Mouse (Mus musculus) lung, adult 2 months (tissue): ENCODE results near the gene Grik4. TPM values are rescaled to one million over a fixed set of nuclear protein-coding genes. Genes with fewer than 3 reads are reported as not detected.

Experiments used
- DNase-seq: peaks from one replicate; pipeline ENCODE4 v3.0.0; 2022
- H3K4me1 ChIP-seq: fragments of 200-500 bp; 2 replicates; pipeline ENCODE4 v1.6.1; 2011; ENCODE audit warnings: low read length; ENCODE audit not compliant: control insufficient read depth, insufficient read depth
- H3K4me3 ChIP-seq: fragments of 200-500 bp; replicated peaks from 2 replicates; pipeline ENCODE3; 2011; ENCODE audit warnings: low read depth, mild to moderate bottlenecking, control low read depth, low read length; ENCODE audit errors: extremely low read depth
- CTCF ChIP-seq: fragments of 200-500 bp; IDR thresholded peaks from 2 replicates; pipeline ENCODE4 v1.5.1; 2011; ENCODE audit warnings: mild to moderate bottlenecking, low read length, control low read depth; ENCODE audit not compliant: insufficient read depth
- POLR2A ChIP-seq: fragments of 200-500 bp; IDR thresholded peaks from 2 replicates; pipeline ENCODE4 v1.6.1; 2011; ENCODE audit warnings: low read depth, mild to moderate bottlenecking, control low read depth, low read length, borderline replicate concordance; ENCODE audit errors: extremely low read depth
- WGBS: fragments of 180-500 bp; shearing (Covaris S2); methylation state at CpG from one replicate; pipeline ENCODE4 v1.1.7; 2018; 5-methylcytosine and 5-hydroxymethylcytosine counted together
- polyA plus RNA-seq: library from polyadenylated mRNA; depleted of rRNA; stranded (reverse); fragments of >200 nt; gene quantifications from 2 replicates; pipeline ENCODE4 v1.2.3, GENCODE M21; 2012

Gene Grik4
- polyA plus RNA-seq, 1 experiment = 0.93 TPM

DNA sequence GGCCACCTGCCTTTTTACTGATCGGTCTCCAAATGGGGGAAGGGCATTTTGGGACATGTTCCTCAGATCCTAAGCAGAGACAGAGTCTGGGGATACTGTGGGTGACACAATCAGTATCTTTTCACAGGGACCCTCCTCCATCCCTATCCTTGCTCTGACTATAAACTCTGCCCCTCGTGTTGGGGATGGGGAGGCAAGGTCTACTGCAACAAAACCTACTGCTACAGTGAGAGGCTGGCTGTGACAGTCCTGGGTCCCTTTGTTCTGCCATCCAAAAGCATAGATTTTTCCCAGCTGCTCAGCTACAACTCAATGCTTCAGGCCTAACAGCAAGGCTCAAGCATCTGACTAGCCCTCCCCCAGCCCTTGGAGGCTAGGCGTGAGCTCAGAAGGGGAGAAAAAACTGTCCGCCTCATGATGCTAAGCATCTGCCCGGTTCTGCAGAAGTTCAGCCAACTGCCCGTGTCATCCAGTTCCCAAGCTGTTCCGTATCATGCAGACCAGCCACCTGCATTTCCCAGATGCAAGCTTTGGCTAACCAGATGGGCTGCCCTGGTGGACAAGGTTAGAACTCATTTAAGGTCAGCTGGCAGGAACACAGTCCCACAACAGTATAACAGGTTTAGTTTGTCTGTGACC lies 207.5 kb downstream of the Grik4 start:
- no peak for TF ChIP-seq POLR2A
- no peak for TF ChIP-seq CTCF
- 70% methylated on average over 7 of the region's 7 CpGs for WGBS
- H3K4me3 ChIP-seq = no peak overlapping the region
- no peaks in the 10 kb centered on the region for H3K4me1 ChIP-seq
- no peak for DNase-seq

DNA sequence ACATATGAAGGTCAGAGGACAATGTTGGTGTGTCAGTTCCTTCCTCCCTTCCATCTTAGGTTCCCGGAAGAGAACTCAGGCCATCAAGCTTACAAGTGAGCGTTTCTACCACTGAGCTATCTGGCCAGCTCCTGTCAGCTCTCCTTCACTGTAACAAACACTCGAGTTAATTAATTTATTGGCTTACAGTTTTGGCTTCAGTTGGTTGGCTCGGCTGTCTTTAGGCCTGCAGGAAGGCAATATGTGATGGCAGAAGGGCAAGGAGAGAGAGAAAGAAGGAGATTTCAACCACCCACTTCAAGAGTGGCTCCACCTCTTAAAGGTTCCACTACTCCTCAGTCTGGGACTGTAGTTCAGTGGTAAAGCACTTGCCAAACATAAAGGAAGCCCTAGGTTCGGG lies 209.2 kb downstream of the Grik4 start:
- Histone ChIP-seq H3K4me3 (no peak overlapping the region), H3K4me1 (no peaks in the 10 kb centered on the region)
- no peak for TF ChIP-seq CTCF
- no peak for TF ChIP-seq POLR2A
- DNase-seq = no peak
- 58% methylated on average over 5 of the region's 5 CpGs for WGBS

DNA sequence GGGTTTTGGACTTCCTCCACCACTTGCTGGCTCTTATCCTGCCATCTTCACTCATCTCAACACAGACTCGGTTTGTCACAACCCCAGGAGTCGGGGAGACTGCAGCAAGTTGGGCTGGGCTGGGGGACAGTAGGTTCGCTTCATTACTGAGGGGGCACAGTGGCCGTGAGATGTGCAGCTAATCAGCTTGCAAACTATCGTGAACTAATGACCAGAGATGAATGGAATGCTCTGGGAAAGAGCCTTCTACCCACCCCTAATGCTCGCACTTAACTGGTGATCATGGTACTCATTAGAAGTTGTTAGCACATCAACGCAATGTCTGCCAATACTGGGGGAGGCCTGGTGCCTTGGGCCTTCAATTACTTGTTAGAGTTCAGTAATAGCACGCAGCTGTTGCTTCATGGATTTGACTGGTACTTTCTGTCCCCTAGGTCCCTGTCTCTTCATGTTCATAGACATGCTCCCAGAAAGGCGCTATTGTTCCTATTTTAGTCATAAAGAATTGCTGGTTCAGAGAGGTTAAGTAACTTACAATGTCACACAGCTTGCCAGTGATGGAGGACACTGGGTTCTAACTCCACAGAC lies 211.5 kb downstream of the Grik4 start:
- Histone ChIP-seq H3K4me1 (no peaks in the 10 kb centered on the region), H3K4me3 (no peak overlapping the region)
- WGBS = 71% methylated on average over 9 of the region's 9 CpGs
- no peak for TF ChIP-seq CTCF
- no peak for TF ChIP-seq POLR2A
- no peak for DNase-seq

DNA sequence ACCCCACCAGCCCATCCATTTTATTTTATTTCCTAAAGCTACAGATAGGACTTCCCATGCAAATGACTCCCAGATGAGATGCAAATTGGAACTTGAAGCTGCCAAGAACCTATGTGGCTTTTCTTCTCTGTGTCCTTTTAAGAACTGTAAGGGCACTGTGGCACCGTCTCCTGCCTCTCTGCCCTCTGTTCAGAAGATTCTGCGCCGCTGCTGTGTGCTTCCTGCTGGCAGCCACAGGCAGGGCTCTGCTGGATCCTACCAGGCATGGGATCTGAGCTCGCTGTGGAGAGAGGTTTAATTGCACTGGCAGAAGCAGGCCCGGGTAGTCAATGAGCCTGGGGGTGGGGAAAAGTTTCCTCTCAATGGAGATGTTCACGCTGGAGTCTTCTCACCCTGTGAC lies 215.8 kb downstream of the Grik4 start:
- Histone ChIP-seq H3K4me3 (no peak overlapping the region), H3K4me1 (no peaks in the 10 kb centered on the region)
- DNase-seq = no peak
- TF ChIP-seq CTCF (no peak), POLR2A (no peak)
- 63% methylated on average over 6 of the region's 6 CpGs for WGBS

DNA sequence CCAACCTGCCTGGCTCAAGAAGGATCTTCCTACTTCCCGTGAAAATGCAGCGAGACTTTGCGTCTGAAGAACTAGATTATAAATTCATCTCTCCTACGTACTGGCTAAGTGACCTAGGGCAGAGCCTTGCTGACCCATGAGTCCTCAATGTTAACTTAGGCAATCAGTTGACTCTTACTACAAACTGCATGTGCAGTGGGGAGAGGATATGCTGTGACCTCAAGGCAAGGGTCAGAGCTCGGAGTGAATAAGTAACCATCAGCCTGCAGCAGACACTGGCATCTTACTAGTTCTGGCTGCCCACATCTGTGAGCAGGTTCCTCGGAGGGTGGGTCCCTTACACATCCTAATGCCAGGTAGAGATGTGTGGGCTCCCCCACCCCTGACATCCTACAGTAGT lies 216.6 kb downstream of the Grik4 start:
- H3K4me3 ChIP-seq = no peak overlapping the region
- H3K4me1 ChIP-seq = no peaks in the 10 kb centered on the region
- TF ChIP-seq POLR2A (no peak), CTCF (no peak)
- DNase-seq = no peak
- 81% methylated on average over 6 of the region's 6 CpGs for WGBS

DNA sequence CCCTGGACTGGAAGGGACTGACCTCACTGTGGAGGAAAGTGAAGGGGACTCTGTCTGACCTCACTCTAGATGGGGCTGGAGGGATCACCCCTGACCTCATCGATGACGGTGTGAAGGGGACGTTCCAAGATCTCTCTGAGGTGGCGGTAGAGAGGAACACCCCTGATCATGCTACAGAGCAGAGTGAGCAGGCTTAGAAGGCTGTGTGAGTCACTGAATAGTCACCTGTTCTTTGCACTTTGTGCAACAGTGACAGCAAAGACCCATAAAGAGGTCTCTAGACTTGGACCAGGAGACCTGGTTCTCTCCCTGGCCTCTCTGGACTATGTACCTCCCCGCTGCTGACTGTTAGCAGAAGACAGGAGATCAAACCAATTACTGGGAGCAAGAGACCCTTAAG lies 217.1 kb downstream of the Grik4 start:
- WGBS = 77% methylated on average over 5 of the region's 5 CpGs
- no peaks in the 10 kb centered on the region for H3K4me1 ChIP-seq
- TF ChIP-seq POLR2A (no peak), CTCF (no peak)
- DNase-seq = no peak
- no peak overlapping the region for H3K4me3 ChIP-seq

DNA sequence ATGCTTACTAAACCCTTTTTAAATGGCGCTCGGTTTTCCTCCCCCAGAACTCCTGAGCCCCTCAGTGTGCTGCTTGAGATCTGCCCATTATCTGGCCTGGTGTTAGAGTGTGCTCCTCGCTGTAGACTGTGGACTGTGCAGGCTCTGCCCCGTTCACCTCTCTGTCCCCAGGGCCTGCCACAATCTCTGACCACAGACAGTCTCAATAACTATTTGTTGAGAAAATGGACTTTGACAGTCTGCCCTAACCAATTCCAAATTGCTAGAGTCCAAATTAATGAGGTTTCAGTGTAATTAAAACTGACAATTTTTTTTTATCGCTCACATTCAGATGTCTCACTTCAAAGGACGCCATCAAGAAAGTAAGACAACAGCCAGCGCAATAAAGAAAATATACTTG lies 220.2 kb downstream of the Grik4 start:
- 75% methylated on average over 7 of the region's 7 CpGs for WGBS
- no peak for DNase-seq
- no peak overlapping the region for H3K4me3 ChIP-seq
- H3K4me1 ChIP-seq = no peaks in the 10 kb centered on the region
- TF ChIP-seq POLR2A (no peak), CTCF (no peak)

DNA sequence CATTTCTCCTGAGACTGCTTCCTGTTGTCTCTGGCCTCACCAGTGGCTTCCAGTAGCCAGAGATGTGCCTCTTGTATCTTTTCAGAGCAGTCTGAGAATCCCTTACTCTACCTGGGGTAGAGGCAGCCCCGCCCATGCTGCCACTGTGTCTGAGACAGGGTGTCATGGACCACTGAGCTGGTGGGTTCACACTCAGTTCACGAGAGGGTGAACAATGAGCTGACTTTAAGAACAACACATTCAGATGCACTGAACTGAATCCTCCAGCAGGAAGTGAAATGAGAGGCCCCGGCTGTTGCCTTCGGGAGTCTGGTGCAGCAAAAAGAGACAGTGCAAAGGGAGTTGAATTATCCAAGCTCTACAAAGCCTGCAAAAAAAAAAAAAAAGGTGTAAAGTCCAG lies 221.8 kb downstream of the Grik4 start:
- no peak for TF ChIP-seq POLR2A
- TF ChIP-seq CTCF = no peak
- DNase-seq = no peak
- no peaks in the 10 kb centered on the region for H3K4me1 ChIP-seq
- 50% methylated on average over 4 of the region's 4 CpGs for WGBS
- H3K4me3 ChIP-seq = no peak overlapping the region

DNA sequence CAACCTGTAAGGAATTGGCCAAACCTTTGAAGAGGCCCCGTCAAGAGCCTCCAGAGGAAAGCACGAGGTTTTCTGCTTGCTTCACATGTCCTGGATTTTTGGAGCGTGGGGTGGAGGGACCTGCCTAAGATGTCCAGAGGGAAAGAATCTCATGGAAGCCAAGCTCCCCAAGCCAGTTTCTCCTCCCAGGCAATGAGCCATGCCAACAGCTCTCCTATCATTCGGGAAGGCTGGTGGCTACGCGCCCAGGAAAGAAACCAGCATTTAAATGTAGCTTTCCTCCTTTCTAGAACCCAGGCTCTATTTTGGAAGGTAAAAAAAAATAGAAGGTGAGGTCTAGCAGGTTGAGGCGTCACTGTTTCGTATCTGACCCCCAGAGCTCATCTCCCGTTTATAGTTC lies 222.6 kb downstream of the Grik4 start:
- 78% methylated on average over 9 of the region's 9 CpGs for WGBS
- Histone ChIP-seq H3K4me1 (no peaks in the 10 kb centered on the region), H3K4me3 (no peak overlapping the region)
- no peak for TF ChIP-seq POLR2A
- TF ChIP-seq CTCF = no peak
- no peak for DNase-seq

DNA sequence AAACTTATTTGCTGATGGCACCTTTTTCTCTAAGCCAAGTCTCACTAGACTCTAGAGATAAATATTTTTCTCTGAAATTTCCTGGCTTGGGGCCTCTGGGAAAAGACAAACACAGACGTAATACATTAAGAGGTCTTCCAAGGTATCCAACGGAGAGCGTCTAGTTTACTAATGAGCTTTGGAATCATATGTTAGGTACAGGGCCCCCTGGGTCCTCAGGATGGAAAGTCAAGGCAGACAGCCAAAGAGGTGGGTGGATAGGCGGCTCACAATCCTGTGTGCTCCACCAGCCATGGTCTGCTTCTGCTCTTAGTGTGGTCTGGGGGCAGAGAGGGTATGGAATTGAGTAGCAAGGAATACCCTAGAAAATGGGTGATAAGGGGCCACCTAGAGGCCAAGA lies 223.1 kb downstream of the Grik4 start:
- Histone ChIP-seq H3K4me3 (no peak overlapping the region), H3K4me1 (no peaks in the 10 kb centered on the region)
- 57% methylated on average over 4 of the region's 4 CpGs for WGBS
- no peak for DNase-seq
- TF ChIP-seq CTCF = no peak
- TF ChIP-seq POLR2A = no peak
